Mouse (Mus musculus) midbrain, embryonic 16.5 days (tissue): ENCODE results near the gene Stat5a. TPM values are rescaled to one million over a fixed set of nuclear protein-coding genes. Genes with fewer than 3 reads are reported as not detected.

Source experiments
- ATAC-seq: fragments of 200-750 bp; cut with Nextera tagmentation; 2 replicates; pipeline ENCODE4 v1.8.0; 2017; ENCODE audit warnings: moderate TSS enrichment
- H3K27ac ChIP-seq: fragments of 300-500 bp; sonication (generic); 2 replicates; pipeline ENCODE4 v1.5.1; 2014; ENCODE audit warnings: mild to moderate bottlenecking, low read length, mixed read lengths
- H3K27me3 ChIP-seq: fragments of 300-500 bp; sonication (generic); 2 replicates; pipeline ENCODE4 v1.6.1; 2014; ENCODE audit warnings: low read depth, low read length, mixed read lengths; ENCODE audit not compliant: control insufficient read depth, insufficient read depth
- H3K36me3 ChIP-seq: fragments of 300-500 bp; sonication (generic); 2 replicates; pipeline ENCODE4 v1.6.1; 2014; ENCODE audit warnings: mild to moderate bottlenecking, low read length, moderate library complexity, mixed read lengths; ENCODE audit not compliant: control insufficient read depth, insufficient read depth
- H3K4me1 ChIP-seq: fragments of 300-500 bp; sonication (generic); 2 replicates; pipeline ENCODE4 v1.6.1; 2014; ENCODE audit warnings: mild to moderate bottlenecking, low read length, mixed read lengths; ENCODE audit not compliant: control insufficient read depth, insufficient read depth
- H3K4me2 ChIP-seq: fragments of 300-500 bp; sonication (generic); 2 replicates; pipeline ENCODE4 v1.6.1; 2014; ENCODE audit warnings: mild to moderate bottlenecking, low read length, mixed read lengths
- H3K4me3 ChIP-seq: fragments of 300-500 bp; sonication (generic); 2 replicates; pipeline ENCODE4 v1.5.1; 2014; ENCODE audit warnings: low read depth, mild to moderate bottlenecking, low read length, moderate library complexity, mixed read lengths
- H3K9ac ChIP-seq: fragments of 300-500 bp; sonication (generic); 2 replicates; pipeline ENCODE4 v1.6.1; 2014; ENCODE audit warnings: low read depth, low read length, mixed read lengths
- H3K9me3 ChIP-seq: fragments of 300-500 bp; sonication (generic); replicated peaks from 2 replicates; pipeline ENCODE4 v1.6.1; 2014; ENCODE audit warnings: mild to moderate bottlenecking, low read length, mixed read lengths; ENCODE audit not compliant: control insufficient read depth, poor library complexity, severe bottlenecking
- WGBS: fragments of 180-500 bp; shearing (Covaris S2); extraction: QIAGEN DNeasy Blood & Tissue Kit; methylation state at CpG from one replicate; pipeline ENCODE4 v1.1.7; 2014; 5-methylcytosine and 5-hydroxymethylcytosine counted together
- polyA plus RNA-seq: library from polyadenylated mRNA; unstranded; fragments of >200 nt; fragmentation: Nextera tagmentation; extraction: Ambion mirVana; gene quantifications from 2 replicates; pipeline ENCODE4 v1.2.1, GENCODE M21; 2015

Stat5a gene
- polyA plus RNA-seq, 1 experiment from 2014 or later, result 3.2 TPM

DNA sequence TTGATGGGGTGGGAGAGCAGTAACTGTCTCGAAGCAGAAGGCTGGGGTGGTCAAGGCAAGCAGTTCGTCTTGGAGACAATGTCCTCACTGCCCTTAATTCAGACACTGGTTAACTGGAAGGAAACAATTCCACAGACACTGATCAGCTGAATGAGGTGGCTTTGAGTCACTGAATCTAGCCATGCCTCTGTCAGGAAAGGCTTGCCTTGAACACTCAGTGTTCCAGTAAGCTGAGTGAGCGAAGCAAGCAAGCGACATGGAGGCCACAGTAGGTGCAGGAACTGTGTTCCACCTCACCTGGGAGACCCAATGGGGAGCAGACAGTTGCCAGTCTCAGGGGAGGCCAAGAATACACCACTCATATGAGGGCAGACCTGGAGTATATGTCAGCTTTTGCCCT lies 28.1 kb downstream of the Stat5a start:
- Histone ChIP-seq H3K4me2 (no peak overlapping the region), H3K36me3 (no peaks in the 10 kb centered on the region), H3K9ac (no peak overlapping the region), H3K9me3 (no peaks in the 10 kb centered on the region), H3K4me3 (no peak overlapping the region), H3K27ac (no peak overlapping the region), H3K27me3 (no peaks in the 10 kb centered on the region), H3K4me1 (no peaks in the 10 kb centered on the region)
- 85% methylated on average over 4 of the region's 4 CpGs for WGBS
- no peak for ATAC-seq

DNA sequence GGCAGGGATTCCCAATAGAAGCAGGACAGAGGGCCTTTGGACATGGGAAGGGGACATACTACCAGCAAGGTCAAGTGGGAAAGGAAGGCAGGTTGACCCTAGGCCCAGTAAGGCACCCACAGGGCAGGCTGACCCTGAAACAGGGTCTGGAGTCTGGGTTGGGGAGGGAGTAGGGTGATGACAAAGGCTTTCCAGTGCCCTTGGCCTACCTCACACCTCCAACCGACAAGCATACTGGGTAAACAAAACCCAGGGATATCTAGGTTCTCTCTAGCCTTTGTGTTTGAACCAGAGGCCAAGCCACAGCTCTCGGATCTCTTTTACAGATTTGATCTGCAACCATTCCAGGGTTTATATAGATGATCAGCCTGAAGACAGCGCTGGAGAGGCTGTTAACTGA lies 28.6 kb downstream of the Stat5a start:
- ATAC-seq, result no peak
- Histone ChIP-seq H3K4me1 (no peaks in the 10 kb centered on the region), H3K9me3 (no peaks in the 10 kb centered on the region), H3K4me3 (no peak overlapping the region), H3K36me3 (no peaks in the 10 kb centered on the region), H3K27ac (no peak overlapping the region), H3K27me3 (no peaks in the 10 kb centered on the region), H3K9ac (no peak overlapping the region), H3K4me2 (no peak overlapping the region)
- 82% methylated on average over 3 of the region's 3 CpGs for WGBS

DNA sequence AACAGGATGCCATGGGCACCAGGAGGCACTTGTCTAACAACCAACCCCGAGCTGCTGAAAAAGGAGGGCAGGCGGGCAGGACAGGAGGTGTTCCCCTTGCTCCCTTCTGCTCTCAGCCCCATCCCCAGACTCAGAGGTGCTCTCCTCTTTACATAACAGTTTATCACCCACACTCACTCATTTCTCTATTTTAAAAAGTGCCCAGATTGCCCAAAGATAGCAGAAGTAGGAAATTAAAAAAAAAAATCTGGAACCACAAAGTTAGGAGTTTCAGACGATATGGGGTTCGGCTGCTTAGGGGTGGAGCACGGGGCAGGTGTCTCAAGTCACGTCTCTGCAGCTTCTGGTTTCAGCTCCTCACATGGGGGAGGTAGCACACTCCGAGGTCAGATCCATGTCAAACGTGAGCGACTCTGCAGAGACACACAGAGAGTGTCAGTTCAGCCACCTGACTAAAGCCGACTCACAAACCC lies 29.2 kb downstream of the Stat5a start:
- Histone ChIP-seq H3K4me2 (no peak overlapping the region), H3K4me3 (no peak overlapping the region), H3K4me1 (no peaks in the 10 kb centered on the region), H3K9ac (no peak overlapping the region), H3K27me3 (no peaks in the 10 kb centered on the region), H3K36me3 (0 out of 2 replicates have a peak, but pooled peaks cover under 1% of the 10 kb centered on the region), H3K9me3 (no peaks in the 10 kb centered on the region), H3K27ac (no peak overlapping the region)
- ATAC-seq, result no peak
- WGBS, result 77% methylated on average over 10 of the region's 10 CpGs

DNA sequence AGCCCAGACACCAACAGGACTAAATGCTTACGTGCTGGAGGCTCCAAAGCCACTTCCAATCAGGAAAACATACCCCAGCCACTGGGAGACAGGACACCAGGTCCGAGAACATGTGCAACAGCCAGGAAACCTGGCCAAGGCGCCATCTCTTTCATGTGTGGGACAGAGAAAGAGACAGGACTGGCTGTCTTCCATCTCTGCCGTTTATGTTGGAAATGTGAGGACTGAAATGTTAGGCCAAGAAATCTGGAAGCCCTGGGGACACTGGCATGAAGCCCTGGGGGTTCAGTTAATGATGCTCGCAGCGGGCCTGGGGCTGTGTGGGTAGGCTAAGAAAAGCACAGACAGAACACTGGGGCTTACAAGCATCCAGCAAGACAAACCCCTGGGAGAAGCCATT lies 31.3 kb downstream of the Stat5a start:
- Histone ChIP-seq H3K27me3 (no peaks in the 10 kb centered on the region), H3K36me3 (0 out of 2 replicates have a peak, but pooled peaks cover 3% of the 10 kb centered on the region)
- no peak for ATAC-seq

DNA sequence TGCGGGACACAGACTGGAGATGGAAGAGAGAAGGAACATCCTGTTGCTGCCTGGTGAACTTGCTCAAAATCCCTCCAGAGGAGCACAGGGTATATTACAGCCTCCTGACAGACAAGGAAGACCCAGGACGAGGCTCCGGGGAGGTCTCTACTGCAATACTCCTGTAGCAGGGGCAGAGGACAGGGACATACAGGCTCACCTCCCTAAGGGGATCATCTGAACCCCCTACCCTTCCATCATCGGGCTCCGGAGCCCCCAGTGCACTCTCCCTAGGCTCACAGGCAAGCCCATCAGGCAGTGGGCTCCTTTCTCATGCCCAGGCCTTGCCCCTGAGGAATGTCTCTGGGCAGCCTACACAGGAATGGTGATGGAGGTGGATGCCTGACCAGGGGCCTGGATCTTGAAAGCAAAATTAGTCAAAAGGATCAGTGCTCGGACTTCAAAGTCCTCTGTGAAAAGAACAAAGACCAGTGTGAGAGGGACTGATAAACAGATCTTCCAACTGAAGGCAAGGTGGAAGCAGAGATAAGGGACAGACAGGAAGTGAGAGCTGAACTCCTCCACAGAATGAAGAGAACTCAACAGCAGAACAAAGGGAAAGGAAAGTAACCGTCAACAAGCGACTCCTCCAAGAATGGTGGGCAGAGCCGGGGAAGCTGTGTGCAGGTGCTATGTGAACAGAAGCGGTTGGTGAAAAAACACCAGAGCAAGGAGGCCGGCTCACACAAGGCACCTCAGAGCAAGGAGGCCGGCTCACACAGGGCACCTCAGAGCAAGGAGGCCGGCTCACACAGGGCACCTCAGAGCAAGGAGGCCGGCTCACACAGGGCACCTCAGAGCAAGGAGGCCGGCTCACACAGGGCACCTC lies 32.3 kb downstream of the Stat5a start:
- 64% methylated on average over 15 of the region's 15 CpGs for WGBS

More for the DNA sequence above, 31.3 kb downstream of the Stat5a start:
- WGBS, result 79% methylated on average over 6 of the region's 6 CpGs
- no peak overlapping the region for H3K9ac ChIP-seq
- no peak overlapping the region for H3K27ac ChIP-seq
- no peak overlapping the region for H3K4me3 ChIP-seq
- no peaks in the 10 kb centered on the region for H3K4me1 ChIP-seq
- no peaks in the 10 kb centered on the region for H3K9me3 ChIP-seq
- no peak overlapping the region for H3K4me2 ChIP-seq

DNA sequence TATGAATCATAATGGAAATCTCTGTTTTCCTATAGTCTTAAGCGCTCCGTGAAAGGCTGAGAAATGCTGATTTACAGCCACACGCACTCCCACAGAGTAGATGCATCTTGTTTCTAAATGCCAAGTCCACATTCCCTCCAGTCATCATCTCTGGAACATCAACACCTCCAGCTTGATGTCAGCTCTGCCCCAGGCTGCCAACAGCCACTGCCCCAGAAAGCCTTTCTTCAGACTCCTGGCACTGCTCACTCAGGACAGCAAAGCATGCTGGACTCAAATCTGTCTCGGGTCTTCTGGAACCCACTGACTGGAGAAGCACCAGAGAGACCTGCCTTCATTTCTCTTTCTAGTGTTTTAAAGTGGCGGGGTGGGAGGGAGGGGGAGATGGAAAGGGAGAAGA lies 33.3 kb downstream of the Stat5a start:
- ATAC-seq, result no peak
- WGBS, result 90% methylated on average over 4 of the region's 5 CpGs

More for the DNA sequence above, 32.3 kb downstream of the Stat5a start:
- H3K4me2 ChIP-seq, result no peak overlapping the region
- no peak overlapping the region for H3K9ac ChIP-seq
- H3K27ac ChIP-seq, result no peak overlapping the region
- no peak for ATAC-seq
- no peak overlapping the region for H3K4me3 ChIP-seq
- 0 out of 2 replicates have a peak, but pooled peaks cover 3% of the 10 kb centered on the region for H3K36me3 ChIP-seq
- H3K27me3 ChIP-seq, result no peaks in the 10 kb centered on the region
- H3K4me1 ChIP-seq, result no peaks in the 10 kb centered on the region
- H3K9me3 ChIP-seq, result no peaks in the 10 kb centered on the region

DNA sequence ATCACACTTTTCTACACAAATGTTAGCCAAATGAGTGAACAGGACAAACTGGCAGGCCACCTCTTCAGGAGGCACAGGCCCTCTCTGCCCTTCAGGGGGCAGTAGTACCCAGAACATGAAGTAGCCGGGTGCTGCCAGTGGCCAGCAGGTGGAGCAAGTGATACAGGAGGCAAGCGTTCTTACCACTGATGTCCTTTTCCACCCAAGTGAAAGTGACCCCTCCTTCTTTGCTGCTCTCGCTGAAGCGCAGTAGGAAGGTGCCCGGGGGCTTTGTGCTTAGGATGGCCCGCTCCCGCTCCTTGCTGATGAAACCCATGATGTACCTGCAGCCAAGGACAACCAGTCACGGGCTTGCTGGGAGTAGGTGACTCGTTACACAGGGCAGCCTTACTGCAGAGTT lies 34.3 kb downstream of the Stat5a start:
- Histone ChIP-seq H3K4me1 (no peaks in the 10 kb centered on the region; the same call in 1 of the 2 replicates), H3K4me3 (no peak overlapping the region), H3K27ac (no peak overlapping the region), H3K36me3 (0 out of 2 replicates have a peak, but pooled peaks cover 3% of the 10 kb centered on the region), H3K9ac (no peak overlapping the region), H3K9me3 (no peaks in the 10 kb centered on the region), H3K27me3 (no peaks in the 10 kb centered on the region), H3K4me2 (no peak overlapping the region)
- WGBS, result 14% methylated on average over 9 of the region's 9 CpGs
- no peak for ATAC-seq

More for the DNA sequence above, 33.3 kb downstream of the Stat5a start:
- Histone ChIP-seq H3K36me3 (0 out of 2 replicates have a peak, but pooled peaks cover 3% of the 10 kb centered on the region), H3K4me2 (no peak overlapping the region), H3K9me3 (no peaks in the 10 kb centered on the region), H3K9ac (no peak overlapping the region), H3K27ac (no peak overlapping the region), H3K4me3 (no peak overlapping the region), H3K27me3 (no peaks in the 10 kb centered on the region), H3K4me1 (no peaks in the 10 kb centered on the region)

DNA sequence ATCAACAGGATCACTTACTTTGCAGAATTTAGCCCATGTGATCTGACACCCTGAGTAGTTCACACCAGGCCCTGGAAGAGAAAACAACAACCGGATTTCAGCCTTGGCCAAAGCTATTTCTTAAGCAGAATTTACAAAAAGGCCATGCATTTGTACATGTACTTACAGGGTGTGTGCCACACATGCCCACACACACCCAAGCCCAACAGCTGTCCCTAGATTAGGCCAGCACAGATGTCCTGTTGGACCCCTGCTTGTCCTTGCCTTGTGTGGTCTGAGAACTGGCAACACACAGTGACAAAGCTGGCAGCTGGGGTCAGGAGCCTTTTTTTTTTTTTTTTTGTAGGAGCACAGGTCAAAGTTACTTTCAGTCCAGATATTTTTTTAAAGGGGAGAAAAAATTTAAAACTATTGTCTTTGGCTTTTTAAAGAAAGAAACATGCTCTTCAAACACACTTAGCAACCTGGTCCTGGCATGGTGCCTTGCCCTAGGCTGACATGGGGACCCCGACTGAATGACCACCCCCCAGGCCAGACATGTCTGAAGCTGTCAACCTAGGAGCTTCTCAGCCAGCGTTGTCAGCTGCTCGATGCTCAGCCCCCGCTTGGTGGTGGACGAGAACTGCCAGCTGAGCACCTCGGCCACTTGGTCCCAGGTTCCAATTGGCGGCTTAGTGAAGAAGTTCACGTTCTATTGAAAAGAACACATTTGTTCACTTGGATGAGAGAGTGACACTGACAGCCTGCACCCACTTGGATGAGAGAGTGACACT lies 35.2 kb downstream of the Stat5a start:
- ATAC-seq, result no peak
- H3K9ac ChIP-seq, result no peak overlapping the region; the same call in 1 of the 2 replicates
- H3K4me2 ChIP-seq, result no peak overlapping the region
- WGBS, result 72% methylated on average over 9 of the region's 9 CpGs
- H3K4me1 ChIP-seq, result no peaks in the 10 kb centered on the region; the same call in 1 of the 2 replicates
- 0 out of 2 replicates have a peak, but pooled peaks cover 3% of the 10 kb centered on the region for H3K36me3 ChIP-seq
- H3K4me3 ChIP-seq, result no peak overlapping the region
- no peak overlapping the region for H3K27ac ChIP-seq
- H3K27me3 ChIP-seq, result no peaks in the 10 kb centered on the region
- H3K9me3 ChIP-seq, result no peaks in the 10 kb centered on the region
